Mouse (Mus musculus) liver, embryonic 15.5 days (tissue): Measurements from ENCODE around the gene Nr4a3. TPM values are rescaled to one million over a fixed set of nuclear protein-coding genes. Genes with fewer than 3 reads are reported as not detected.

Experiments
- ATAC-seq: fragments of 200-750 bp; cut with Nextera tagmentation; 2 replicates; pipeline ENCODE4 v1.8.0; 2017; ENCODE audit warnings: moderate number of reproducible peaks, mild to moderate bottlenecking, moderate library complexity; ENCODE audit not compliant: insufficient read depth
- H3K27ac ChIP-seq: fragments of 300-500 bp; sonication (generic); replicated peaks from 2 replicates; pipeline ENCODE4 v1.5.1; 2015; ENCODE audit warnings: mild to moderate bottlenecking, inconsistent platforms
- H3K27me3 ChIP-seq: fragments of 300-500 bp; sonication (generic); 2 replicates; pipeline ENCODE4 v1.6.1; 2015; ENCODE audit warnings: mild to moderate bottlenecking, inconsistent platforms
- H3K36me3 ChIP-seq: fragments of 300-500 bp; sonication (generic); replicated peaks from 2 replicates; pipeline ENCODE4 v1.6.1; 2015; ENCODE audit warnings: moderate library complexity, mild to moderate bottlenecking, inconsistent platforms
- H3K4me1 ChIP-seq: fragments of 300-500 bp; sonication (generic); replicated peaks from 2 replicates; pipeline ENCODE4 v1.6.1; 2015; ENCODE audit warnings: inconsistent platforms
- H3K4me2 ChIP-seq: fragments of 300-500 bp; sonication (generic); 2 replicates; pipeline ENCODE4 v1.6.1; 2015; ENCODE audit warnings: moderate library complexity, mild to moderate bottlenecking, inconsistent platforms
- H3K4me3 ChIP-seq: fragments of 300-500 bp; sonication (generic); replicated peaks from 2 replicates; pipeline ENCODE4 v1.5.1; 2015; ENCODE audit warnings: mild to moderate bottlenecking, inconsistent platforms
- H3K9ac ChIP-seq: fragments of 300-500 bp; sonication (generic); 2 replicates; pipeline ENCODE4 v1.6.1; 2015; ENCODE audit warnings: moderate library complexity, mild to moderate bottlenecking, inconsistent platforms
- H3K9me3 ChIP-seq: fragments of 300-500 bp; sonication (generic); replicated peaks from 2 replicates; pipeline ENCODE4 v1.6.1; 2016; ENCODE audit warnings: inconsistent platforms
- WGBS: fragments of 180-500 bp; shearing (Covaris S2); methylation state at CpG from one replicate; pipeline ENCODE4 v1.1.7; 2015; ENCODE audit warnings: mixed read lengths; ENCODE audit not compliant: insufficient replicate concordance; 5-methylcytosine and 5-hydroxymethylcytosine counted together
- polyA plus RNA-seq: library from polyadenylated mRNA; unstranded; fragments of >200 nt; fragmentation: Nextera tagmentation; extraction: Ambion mirVana; gene quantifications from 2 replicates; pipeline ENCODE4 v1.2.1, GENCODE M21; 2015

The Nr4a3 gene
- polyA plus RNA-seq, 1 experiment from 2014 or later = not detected

GRCm38 (mm10) chr4:48079285-48080039, 34.5 kb downstream of the Nr4a3 start:
- Histone ChIP-seq H3K27ac (no peak overlapping the region), H3K4me2 (no peak overlapping the region), H3K27me3 (peaks cover 36% of the 10 kb centered on the region), H3K4me3 (no peak overlapping the region), H3K36me3 (no peaks in the 10 kb centered on the region), H3K9ac (no peak overlapping the region), H3K4me1 (no peaks in the 10 kb centered on the region; the same call in 1 of the 2 replicates), H3K9me3 (no peaks in the 10 kb centered on the region)
- ATAC-seq = no peak
- WGBS = 49% methylated on average over 8 of the region's 8 CpGs

- Histone ChIP-seq H3K36me3 (no peaks in the 10 kb centered on the region), H3K27me3 (peaks cover 29% of the 10 kb centered on the region), H3K27ac (no peak overlapping the region), H3K4me1 (peaks cover 24% of the 10 kb centered on the region; the same call in 1 of the 2 replicates), H3K4me3 (no peak overlapping the region), H3K9ac (no peak overlapping the region), H3K9me3 (no peaks in the 10 kb centered on the region), H3K4me2 (no peak overlapping the region)
- ATAC-seq = no peak
- 72% methylated on average over 4 of the region's 4 CpGs for WGBS
These were observed 38.5 kb downstream of the Nr4a3 start for GRCm38 (mm10) chr4:48083452-48083851.

- H3K9me3 ChIP-seq = no peaks in the 10 kb centered on the region
- H3K4me2 ChIP-seq = peak overlapping the region; percentile 26; the same call in 1 of the 2 replicates
- peak; percentile 94 for ATAC-seq
- H3K4me1 ChIP-seq = peaks cover 24% of the 10 kb centered on the region; the same call in 1 of the 2 replicates
- no peak overlapping the region for H3K4me3 ChIP-seq
- H3K27me3 ChIP-seq = 0 out of 2 replicates have a peak, but pooled peaks cover 4% of the 10 kb centered on the region
- 39% methylated on average over 6 of the region's 6 CpGs for WGBS
- H3K27ac ChIP-seq = no peak overlapping the region
- H3K36me3 ChIP-seq = no peaks in the 10 kb centered on the region
- no peak overlapping the region for H3K9ac ChIP-seq
These were observed 41.7 kb downstream of the Nr4a3 start for GRCm38 (mm10) chr4:48086609-48087008.

DNA sequence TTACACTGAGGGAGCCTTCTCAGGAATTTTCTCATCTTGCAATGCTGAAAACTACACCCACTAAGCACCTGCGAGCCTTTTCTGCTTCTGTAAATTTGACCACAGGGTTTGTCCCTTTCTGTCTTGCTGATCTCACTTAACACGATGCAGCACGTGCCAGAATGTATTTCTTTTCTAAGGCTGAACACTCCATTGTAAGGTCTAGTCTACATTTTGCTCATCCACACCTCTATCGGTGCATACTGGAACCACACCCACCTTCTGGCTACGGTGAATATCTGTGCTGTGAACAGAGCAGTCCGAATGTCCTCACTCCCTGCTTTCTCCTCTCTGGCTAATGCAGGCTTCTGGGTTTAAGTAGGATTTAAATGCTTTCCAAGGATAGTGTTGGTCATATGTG, 42.5 kb downstream of the Nr4a3 start:
- no peak overlapping the region for H3K27ac ChIP-seq
- WGBS = 54% methylated on average over 6 of the region's 6 CpGs
- H3K36me3 ChIP-seq = no peaks in the 10 kb centered on the region
- H3K4me3 ChIP-seq = no peak overlapping the region
- H3K4me1 ChIP-seq = peaks cover 24% of the 10 kb centered on the region; the same call in 1 of the 2 replicates
- no peak overlapping the region for H3K4me2 ChIP-seq
- H3K9me3 ChIP-seq = no peaks in the 10 kb centered on the region
- H3K27me3 ChIP-seq = 0 out of 2 replicates have a peak, but pooled peaks cover 4% of the 10 kb centered on the region
- no peak overlapping the region for H3K9ac ChIP-seq
- ATAC-seq = peak; percentile 51; the same call in 1 of the 2 replicates

DNA sequence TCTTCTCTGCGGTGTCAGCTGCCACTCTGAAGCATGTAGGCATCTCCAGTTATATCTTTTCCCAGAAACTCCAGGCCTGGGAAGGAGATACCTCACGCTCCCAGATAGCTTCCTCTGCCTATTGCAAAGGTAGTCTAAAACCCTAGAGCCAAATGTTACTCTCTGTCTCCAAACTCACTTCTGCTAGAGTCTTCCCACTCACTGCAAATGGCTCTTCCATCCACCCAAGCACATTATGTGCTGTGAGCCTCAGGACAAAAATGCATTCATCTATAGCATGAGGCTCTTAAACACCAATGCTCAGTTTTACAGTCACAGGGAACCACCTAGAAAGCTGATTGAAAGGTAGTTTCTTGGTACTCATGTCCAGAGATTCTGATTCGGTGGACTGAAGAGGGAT, 48.3 kb downstream of the Nr4a3 start:
- Histone ChIP-seq H3K4me2 (no peak overlapping the region), H3K4me1 (0 out of 2 replicates have a peak, but pooled peaks cover under 1% of the 10 kb centered on the region), H3K9me3 (no peaks in the 10 kb centered on the region), H3K36me3 (no peaks in the 10 kb centered on the region), H3K4me3 (no peak overlapping the region), H3K9ac (no peak overlapping the region), H3K27me3 (0 out of 2 replicates have a peak, but pooled peaks cover 4% of the 10 kb centered on the region), H3K27ac (no peak overlapping the region)
- no peak for ATAC-seq
- 59% methylated on average over 3 of the region's 3 CpGs for WGBS

DNA sequence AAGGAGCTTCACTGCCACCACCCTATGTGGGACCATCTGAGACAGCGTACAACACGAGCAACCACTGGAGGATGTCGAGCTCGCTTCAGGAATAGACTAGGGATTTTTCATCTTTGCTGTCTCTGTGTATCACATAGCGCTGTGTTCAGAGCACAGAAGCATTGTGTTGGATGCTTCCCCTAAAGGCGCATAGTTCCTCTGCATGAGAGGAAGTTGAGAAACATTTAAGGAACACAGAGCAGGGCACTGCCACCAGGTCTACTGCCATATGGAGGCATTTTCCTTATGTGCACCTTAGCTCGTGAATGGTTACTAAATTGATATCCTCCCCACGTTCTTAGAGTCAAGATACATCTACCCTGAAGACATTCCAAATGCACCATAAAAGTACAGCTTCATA, 55.3 kb downstream of the Nr4a3 start:
- 54% methylated on average over 8 of the region's 8 CpGs for WGBS
- Histone ChIP-seq H3K4me1 (no peaks in the 10 kb centered on the region), H3K9ac (no peak overlapping the region), H3K4me3 (no peak overlapping the region), H3K9me3 (no peaks in the 10 kb centered on the region), H3K27ac (no peak overlapping the region), H3K36me3 (no peaks in the 10 kb centered on the region), H3K4me2 (no peak overlapping the region), H3K27me3 (0 out of 2 replicates have a peak, but pooled peaks cover 4% of the 10 kb centered on the region)
- no peak for ATAC-seq

- H3K4me3 ChIP-seq = no peak overlapping the region
- no peak overlapping the region for H3K27ac ChIP-seq
- no peak overlapping the region for H3K4me2 ChIP-seq
- 47% methylated on average over 2 of the region's 2 CpGs for WGBS
- no peaks in the 10 kb centered on the region for H3K4me1 ChIP-seq
- H3K36me3 ChIP-seq = no peaks in the 10 kb centered on the region
- no peak overlapping the region for H3K9ac ChIP-seq
- no peaks in the 10 kb centered on the region for H3K9me3 ChIP-seq
- H3K27me3 ChIP-seq = 0 out of 2 replicates have a peak, but pooled peaks cover 4% of the 10 kb centered on the region
- ATAC-seq = no peak
These were observed 57.0 kb downstream of the Nr4a3 start for GRCm38 (mm10) chr4:48101981-48102380.

DNA sequence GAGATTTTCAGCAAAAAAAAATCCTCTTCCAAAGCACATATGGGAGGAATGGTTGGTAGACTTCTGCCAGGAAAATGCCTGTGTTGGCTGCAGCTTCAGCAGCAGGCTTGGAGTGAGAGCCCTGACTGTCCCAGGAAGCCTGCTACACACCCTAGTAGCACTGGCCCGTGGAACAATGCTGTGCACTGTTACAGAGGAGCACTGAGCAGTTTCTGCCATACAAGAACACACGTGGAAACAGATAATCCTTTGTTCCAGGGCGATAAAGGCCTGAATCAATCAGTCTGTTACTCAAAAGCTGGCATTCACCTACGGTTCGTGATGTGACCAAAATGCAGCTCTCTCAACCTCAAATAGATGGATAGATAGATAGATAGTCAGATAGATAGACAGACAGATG, 60.4 kb downstream of the Nr4a3 start:
- Histone ChIP-seq H3K27ac (no peak overlapping the region), H3K4me2 (no peak overlapping the region), H3K4me1 (no peaks in the 10 kb centered on the region), H3K9ac (no peak overlapping the region), H3K27me3 (0 out of 2 replicates have a peak, but pooled peaks cover 5% of the 10 kb centered on the region), H3K9me3 (no peaks in the 10 kb centered on the region), H3K4me3 (no peak overlapping the region), H3K36me3 (no peaks in the 10 kb centered on the region)
- 65% methylated on average over 5 of the region's 5 CpGs for WGBS
- no peak for ATAC-seq

GRCm38 (mm10) chr4:48107086-48107485, 62.1 kb downstream of the Nr4a3 start:
- Histone ChIP-seq H3K36me3 (no peaks in the 10 kb centered on the region), H3K27me3 (0 out of 2 replicates have a peak, but pooled peaks cover 7% of the 10 kb centered on the region), H3K9me3 (no peaks in the 10 kb centered on the region), H3K4me2 (no peak overlapping the region), H3K27ac (no peak overlapping the region), H3K4me3 (no peak overlapping the region), H3K4me1 (no peaks in the 10 kb centered on the region), H3K9ac (no peak overlapping the region)
- ATAC-seq = no peak
- WGBS = 59% methylated on average over 6 of the region's 6 CpGs

DNA sequence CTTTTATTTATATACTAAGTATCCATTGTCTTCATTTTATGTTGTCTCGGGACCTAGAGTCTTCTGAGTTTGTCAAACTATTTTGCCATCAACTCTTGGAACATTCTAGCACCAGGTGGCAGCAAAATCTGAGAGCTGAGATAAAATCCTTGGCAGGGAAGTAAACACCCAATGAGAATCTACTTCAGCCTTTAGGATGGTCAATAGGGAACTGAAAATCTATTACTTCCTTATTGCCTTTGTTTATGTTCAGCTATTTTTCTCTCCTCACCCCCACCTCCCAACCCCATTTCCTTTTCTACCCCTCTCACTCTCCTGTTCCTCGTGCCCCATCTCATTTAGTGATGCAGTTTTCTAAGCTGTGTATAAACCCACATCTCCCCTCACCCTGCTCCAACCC, 63.6 kb downstream of the Nr4a3 start:
- H3K4me1 ChIP-seq = no peaks in the 10 kb centered on the region
- H3K9me3 ChIP-seq = no peaks in the 10 kb centered on the region
- H3K27me3 ChIP-seq = 0 out of 2 replicates have a peak, but pooled peaks cover 7% of the 10 kb centered on the region
- H3K36me3 ChIP-seq = no peaks in the 10 kb centered on the region
- ATAC-seq = no peak
- no peak overlapping the region for H3K9ac ChIP-seq
- WGBS = 33% methylated on average over 2 of the region's 2 CpGs
- H3K4me2 ChIP-seq = no peak overlapping the region
- no peak overlapping the region for H3K27ac ChIP-seq
- H3K4me3 ChIP-seq = no peak overlapping the region

DNA sequence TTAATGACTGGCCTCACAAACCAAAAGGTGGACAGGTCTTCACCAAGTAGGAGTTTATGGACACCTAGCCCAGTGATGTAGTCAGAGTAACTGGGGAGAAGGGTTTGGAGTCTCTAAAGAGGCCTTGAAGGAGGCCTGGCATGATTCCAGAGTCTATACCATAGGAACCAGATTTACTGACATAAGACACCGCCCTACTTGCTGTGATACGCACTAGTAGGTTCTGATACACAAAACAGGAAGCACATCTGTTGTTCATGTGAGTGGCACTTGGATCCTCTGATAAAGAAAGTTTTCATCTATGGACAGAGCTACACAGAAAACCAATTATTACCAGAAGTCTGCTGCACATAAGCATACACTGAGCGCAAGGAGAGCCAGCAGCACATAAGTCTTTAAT, 65.4 kb downstream of the Nr4a3 start:
- H3K4me3 ChIP-seq = no peak overlapping the region
- H3K9ac ChIP-seq = no peak overlapping the region
- WGBS = 48% methylated on average over 3 of the region's 3 CpGs
- no peaks in the 10 kb centered on the region for H3K36me3 ChIP-seq
- H3K27ac ChIP-seq = no peak overlapping the region
- no peaks in the 10 kb centered on the region for H3K4me1 ChIP-seq
- ATAC-seq = no peak
- no peaks in the 10 kb centered on the region for H3K9me3 ChIP-seq
- 0 out of 2 replicates have a peak, but pooled peaks cover 12% of the 10 kb centered on the region for H3K27me3 ChIP-seq
- H3K4me2 ChIP-seq = no peak overlapping the region
